Mouse (Mus musculus): ENCODE results near the gene Acot4. TPM values are rescaled to one million over a fixed set of nuclear protein-coding genes. Genes with fewer than 3 reads are reported as not detected.
"Not testable (repeated sequence)": the region's sequence is repeated elsewhere in the genome, so short reads cannot be mapped to it uniquely, and the experiment has no call there.

Acot4 gene
- polyA plus RNA-seq, 1 experiment, result 1.9 TPM

DNA sequence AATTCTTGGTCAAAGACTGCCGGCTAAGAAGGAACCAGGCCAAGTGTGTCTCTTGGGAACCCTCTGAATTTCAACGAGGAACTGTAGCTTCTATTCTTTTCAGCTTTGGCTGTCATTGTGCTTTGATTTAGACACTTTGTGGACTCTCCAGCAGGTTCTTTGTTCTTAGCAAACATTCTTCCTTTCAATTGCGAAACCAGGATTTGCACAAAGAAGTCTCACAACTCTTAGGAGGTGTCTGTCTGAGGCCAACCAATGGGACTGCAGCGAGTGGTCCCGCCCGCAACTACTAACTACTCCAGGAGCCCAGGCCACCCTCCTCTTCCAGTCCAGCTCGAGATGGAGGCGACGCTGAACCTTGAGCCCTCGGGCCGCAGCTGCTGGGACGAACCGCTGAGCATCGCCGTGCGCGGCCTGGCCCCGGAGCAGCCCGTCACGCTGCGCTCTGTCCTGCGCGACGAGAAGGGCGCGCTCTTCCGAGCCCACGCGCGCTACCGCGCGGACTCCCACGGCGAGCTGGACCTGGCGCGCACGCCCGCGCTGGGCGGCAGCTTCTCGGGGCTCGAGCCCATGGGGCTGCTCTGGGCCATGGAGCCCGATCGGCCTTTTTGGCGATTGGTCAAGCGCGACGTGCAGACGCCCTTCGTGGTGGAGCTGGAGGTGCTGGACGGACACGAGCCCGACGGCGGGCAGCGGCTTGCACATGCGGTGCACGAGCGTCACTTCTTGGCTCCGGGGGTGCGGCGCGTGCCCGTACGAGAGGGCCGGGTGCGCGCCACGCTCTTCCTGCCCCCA, 28.8 kb upstream of the Acot4 start, which contains the start of gene Acot1:
TSS of gene Acot1 (plus strand) at position 320 of the 795 bp plus-strand sequence.
- H3K4me1 ChIP-seq (ENCODE audit: control insufficient read depth, insufficient read depth, low read length), result not testable (repeated sequence)
- TF ChIP-seq POLR2A (IDR thresholded peaks at IDR 0.05; ENCODE audit: extremely low read depth, insufficient read depth, low read length), result peak; percentile 59; the same call in 1 of the 2 replicates
- peak within 1 kb of the TSS; percentile 56; the same call in 1 of the 2 replicates for H3K27ac ChIP-seq (ENCODE audit: insufficient read depth, low read length)
- H3K4me3 ChIP-seq (ENCODE audit: insufficient read depth, low read length), result peak within 1 kb of the TSS; percentile 54

DNA sequence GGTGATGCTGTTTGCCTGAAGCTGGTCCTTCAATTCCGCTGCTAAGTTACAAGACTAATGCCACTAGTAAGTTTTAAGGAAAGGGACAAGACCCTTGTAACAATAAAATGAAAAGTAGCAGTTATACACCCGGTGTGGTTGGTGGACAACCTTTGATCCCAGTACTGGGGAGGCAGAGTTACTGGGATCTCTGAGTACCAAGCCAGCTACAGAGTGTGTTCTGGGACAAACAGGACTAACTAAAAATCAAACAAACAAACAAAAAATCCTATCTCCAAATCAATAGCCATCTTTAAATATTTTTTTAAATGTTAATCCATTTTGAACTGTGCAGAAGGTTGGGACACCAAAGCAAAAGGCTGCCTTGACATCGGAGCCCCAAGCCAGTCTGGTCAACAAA, 28.0 kb upstream of the Acot4 start:
- no peak overlapping the region for H3K27ac ChIP-seq (ENCODE audit: insufficient read depth, low read length)
- H3K4me1 ChIP-seq (ENCODE audit: control insufficient read depth, insufficient read depth, low read length), result peaks cover 5% of the 10 kb centered on the region
- H3K4me3 ChIP-seq (ENCODE audit: insufficient read depth, low read length), result no peak overlapping the region
- TF ChIP-seq CTCF (IDR thresholded peaks at IDR 0.05; ENCODE audit: extremely low read depth, insufficient read depth, low read length) (no peak), POLR2A (IDR thresholded peaks at IDR 0.05; ENCODE audit: extremely low read depth, insufficient read depth, low read length) (no peak)

GRCm38 (mm10) chr12:84011251-84012040, 26.7 kb upstream of the Acot4 start:
- no peak overlapping the region for H3K4me3 ChIP-seq (ENCODE audit: insufficient read depth, low read length)
- H3K27ac ChIP-seq (ENCODE audit: insufficient read depth, low read length), result no peak overlapping the region
- TF ChIP-seq POLR2A (IDR thresholded peaks at IDR 0.05; ENCODE audit: extremely low read depth, insufficient read depth, low read length) (no peak), CTCF (IDR thresholded peaks at IDR 0.05; ENCODE audit: extremely low read depth, insufficient read depth, low read length) (no peak)
- H3K4me1 ChIP-seq (ENCODE audit: control insufficient read depth, insufficient read depth, low read length), result peaks cover 5% of the 10 kb centered on the region

GRCm38 (mm10) chr12:84013130-84013529, 25.0 kb upstream of the Acot4 start:
- Histone ChIP-seq H3K27ac (ENCODE audit: insufficient read depth, low read length) (no peak overlapping the region), H3K4me3 (ENCODE audit: insufficient read depth, low read length) (no peak overlapping the region), H3K4me1 (ENCODE audit: control insufficient read depth, insufficient read depth, low read length) (peaks cover 5% of the 10 kb centered on the region)
- TF ChIP-seq CTCF (IDR thresholded peaks at IDR 0.05; ENCODE audit: extremely low read depth, insufficient read depth, low read length) (no peak), POLR2A (IDR thresholded peaks at IDR 0.05; ENCODE audit: extremely low read depth, insufficient read depth, low read length) (no peak)

DNA sequence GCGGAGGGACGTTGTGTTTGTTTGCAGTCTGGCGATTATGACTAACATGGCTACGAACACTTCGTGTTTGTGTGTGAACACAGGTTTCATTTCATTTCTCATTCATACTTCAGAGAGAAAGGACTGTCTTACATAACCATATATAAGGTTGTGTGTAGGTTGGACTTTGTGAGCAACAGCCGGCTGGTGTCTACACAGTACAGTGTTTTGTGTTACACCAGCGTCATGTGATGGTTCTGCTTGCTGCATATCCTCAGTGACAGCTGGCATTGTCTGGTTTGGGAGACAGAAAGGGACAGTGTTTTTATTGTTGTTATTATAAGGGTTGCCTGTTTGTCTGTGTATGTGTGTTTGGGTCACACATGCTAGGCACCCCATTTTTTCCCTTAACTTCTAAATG, 24.5 kb upstream of the Acot4 start:
- H3K4me1 ChIP-seq (ENCODE audit: control insufficient read depth, insufficient read depth, low read length), result peaks cover 5% of the 10 kb centered on the region
- TF ChIP-seq POLR2A (IDR thresholded peaks at IDR 0.05; ENCODE audit: extremely low read depth, insufficient read depth, low read length) (no peak), CTCF (IDR thresholded peaks at IDR 0.05; ENCODE audit: extremely low read depth, insufficient read depth, low read length) (no peak)
- H3K27ac ChIP-seq (ENCODE audit: insufficient read depth, low read length), result no peak overlapping the region
- H3K4me3 ChIP-seq (ENCODE audit: insufficient read depth, low read length), result no peak overlapping the region

GRCm38 (mm10) chr12:84020528-84020927, 17.7 kb upstream of the Acot4 start:
- H3K4me3 ChIP-seq (ENCODE audit: insufficient read depth, low read length); H3K27ac ChIP-seq (ENCODE audit: insufficient read depth, low read length); H3K4me1 ChIP-seq (ENCODE audit: control insufficient read depth, insufficient read depth, low read length): not testable (repeated sequence)

DNA sequence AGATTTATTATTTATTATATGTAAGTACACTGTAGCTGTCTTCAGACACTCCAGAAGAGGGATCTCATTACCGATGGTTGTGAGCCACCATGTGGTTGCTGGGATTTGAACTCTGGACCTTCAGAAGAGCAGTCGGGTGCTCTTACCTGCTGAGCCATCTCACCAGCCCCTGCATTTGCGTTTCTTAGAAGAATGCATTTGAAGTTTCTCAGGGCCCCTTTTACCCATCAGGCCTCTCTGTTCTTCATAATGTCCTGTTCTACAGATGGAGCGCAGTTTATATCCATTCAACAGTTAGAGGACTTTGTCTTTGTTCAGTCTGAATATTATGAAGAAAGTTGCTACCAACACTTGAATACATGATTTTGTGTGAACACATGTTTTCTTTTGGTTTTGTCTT, 15.9 kb upstream of the Acot4 start:
- H3K4me3 ChIP-seq (ENCODE audit: insufficient read depth, low read length); H3K4me1 ChIP-seq (ENCODE audit: control insufficient read depth, insufficient read depth, low read length); H3K27ac ChIP-seq (ENCODE audit: insufficient read depth, low read length): not testable (repeated sequence)

DNA sequence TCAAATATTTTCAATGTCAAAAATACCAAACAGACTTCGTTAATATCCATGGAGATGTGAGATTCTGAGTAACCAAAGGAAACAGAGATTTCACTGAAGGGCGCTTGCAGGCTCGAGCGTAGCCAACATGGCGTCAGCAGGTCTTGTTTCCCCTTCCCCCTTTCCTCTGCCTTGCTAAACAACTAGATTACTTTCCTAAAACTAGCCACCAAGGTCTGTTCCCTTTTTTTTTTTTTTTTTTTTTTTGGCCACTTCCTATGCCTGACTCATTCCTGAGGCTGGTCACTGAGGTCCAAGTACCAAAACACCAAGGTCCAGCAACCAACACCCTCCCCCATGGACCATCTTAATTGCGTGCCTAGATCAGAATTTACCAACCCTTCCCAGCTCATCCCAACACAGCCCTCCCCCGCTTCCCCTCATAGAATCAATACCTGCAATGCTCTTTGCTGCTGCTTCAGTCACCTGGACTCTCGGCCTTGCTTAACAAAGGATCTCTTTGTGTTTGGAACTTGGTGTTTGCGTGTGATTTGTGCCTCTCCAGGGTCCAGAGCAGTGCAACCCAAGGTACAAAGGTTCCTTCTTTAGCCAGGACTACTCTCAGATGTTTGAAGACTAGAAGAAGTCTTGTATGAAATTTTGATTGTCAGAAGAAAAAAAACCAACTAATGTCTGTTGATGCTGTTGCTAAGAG, 15.0 kb upstream of the Acot4 start:
- H3K27ac ChIP-seq (ENCODE audit: insufficient read depth, low read length), result no peak overlapping the region
- no peaks in the 10 kb centered on the region for H3K4me1 ChIP-seq (ENCODE audit: control insufficient read depth, insufficient read depth, low read length)
- no peak overlapping the region for H3K4me3 ChIP-seq (ENCODE audit: insufficient read depth, low read length)
- no peak for TF ChIP-seq POLR2A (IDR thresholded peaks at IDR 0.05; ENCODE audit: extremely low read depth, insufficient read depth, low read length)
- TF ChIP-seq CTCF (IDR thresholded peaks at IDR 0.05; ENCODE audit: extremely low read depth, insufficient read depth, low read length), result no peak

DNA sequence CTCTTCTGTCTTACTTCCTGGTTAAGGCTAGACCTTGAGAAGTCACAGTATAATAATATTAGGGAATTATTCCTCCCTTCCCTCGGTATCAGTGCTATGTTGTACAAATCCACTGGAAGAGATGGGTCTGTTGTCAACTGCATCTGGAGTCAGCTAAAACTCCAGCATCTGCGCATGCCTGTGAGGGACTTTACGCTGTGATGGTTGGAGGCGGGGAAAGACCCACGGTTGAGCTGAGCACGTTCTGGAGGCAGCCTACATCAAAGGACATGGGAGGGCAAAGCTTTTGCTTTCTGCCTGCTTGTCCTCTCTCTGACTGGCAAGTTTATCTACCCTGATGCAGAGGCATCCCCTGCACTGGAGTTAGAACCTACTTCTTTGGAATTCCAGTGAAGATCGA, 12.3 kb upstream of the Acot4 start:
- Histone ChIP-seq H3K27ac (ENCODE audit: insufficient read depth, low read length) (no peak overlapping the region), H3K4me1 (ENCODE audit: control insufficient read depth, insufficient read depth, low read length) (no peaks in the 10 kb centered on the region), H3K4me3 (ENCODE audit: insufficient read depth, low read length) (no peak overlapping the region)
- TF ChIP-seq POLR2A (IDR thresholded peaks at IDR 0.05; ENCODE audit: extremely low read depth, insufficient read depth, low read length), result no peak
- no peak for TF ChIP-seq CTCF (IDR thresholded peaks at IDR 0.05; ENCODE audit: extremely low read depth, insufficient read depth, low read length)

DNA sequence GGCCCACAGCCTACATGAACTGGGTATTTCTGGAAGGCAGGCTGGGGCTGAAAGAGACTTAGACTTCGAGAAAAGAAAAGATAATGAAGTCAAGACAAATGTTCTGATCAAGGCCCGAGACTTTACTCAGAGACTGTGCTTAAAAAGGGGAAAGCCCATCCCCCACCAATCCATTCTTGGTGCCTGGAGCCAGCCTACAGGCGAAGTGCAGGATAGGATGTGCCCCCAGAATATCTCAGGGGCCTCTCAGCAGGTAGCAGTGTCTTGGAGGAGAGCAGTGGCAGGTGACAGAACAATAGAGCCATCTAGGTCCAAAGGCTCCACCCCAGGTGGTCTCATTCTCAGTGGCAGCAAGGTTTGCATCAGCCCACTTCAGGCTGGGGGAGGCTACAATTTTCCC, 9.9 kb upstream of the Acot4 start:
- H3K4me1 ChIP-seq (ENCODE audit: control insufficient read depth, insufficient read depth, low read length); H3K4me3 ChIP-seq (ENCODE audit: insufficient read depth, low read length); H3K27ac ChIP-seq (ENCODE audit: insufficient read depth, low read length): not testable (repeated sequence)

DNA sequence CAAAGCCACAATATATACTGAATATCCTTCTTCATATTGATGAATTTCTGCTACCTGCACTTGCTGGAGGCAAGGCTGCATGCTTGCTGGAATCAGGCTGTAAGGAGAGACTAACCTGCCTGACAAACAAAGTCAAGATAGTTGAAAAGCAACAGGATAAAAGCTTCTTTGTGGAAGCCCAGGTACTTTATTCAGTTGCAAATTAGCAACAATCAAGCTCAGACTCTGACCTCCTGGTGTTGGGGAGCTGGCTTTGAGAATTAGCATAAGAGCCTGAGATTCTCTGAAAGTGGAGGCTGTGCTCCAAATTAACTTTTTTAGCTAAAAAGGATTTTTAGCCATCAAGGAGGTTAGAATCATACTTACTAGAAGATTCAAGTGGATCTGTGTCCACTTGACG, 9.1 kb upstream of the Acot4 start:
- H3K4me1 ChIP-seq (ENCODE audit: control insufficient read depth, insufficient read depth, low read length); H3K4me3 ChIP-seq (ENCODE audit: insufficient read depth, low read length); H3K27ac ChIP-seq (ENCODE audit: insufficient read depth, low read length): not testable (repeated sequence)
